Mouse (Mus musculus) mouse trophoblast stem cell (cell line): Measurements from ENCODE around the gene Msx2.

ENCODE experiments used
- in situ Hi-C, 2 experiments: fragments of 300-500 bp; cut with MseI, MboI; formaldehyde crosslinking; loops; 2 replicates in 1 of 2; 3 replicates in 1 of 2; pipeline ENCODE4 v1.15.1; 2025

Msx2 gene

DNA sequence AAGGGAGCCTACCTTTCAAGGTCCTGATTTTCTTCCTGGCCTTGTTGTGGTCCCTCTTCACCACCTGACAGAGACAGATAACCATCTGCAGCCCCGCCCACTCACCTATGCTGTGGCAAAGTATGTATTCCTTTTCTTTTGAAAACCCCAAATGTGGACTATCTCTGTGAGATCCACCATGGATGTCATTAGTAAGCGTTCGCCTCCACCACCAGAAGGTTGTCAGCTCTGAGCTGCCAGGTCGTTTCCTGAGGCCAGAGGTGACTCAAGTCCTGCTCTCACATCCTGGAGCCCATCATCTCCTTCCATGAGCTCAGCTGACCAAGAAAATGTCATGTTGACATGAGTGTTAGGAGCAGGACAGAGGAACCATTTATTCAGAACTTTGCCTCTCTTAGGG, 52.1 kb downstream of the Msx2 start:
- in situ Hi-C loops = no loop called here

DNA sequence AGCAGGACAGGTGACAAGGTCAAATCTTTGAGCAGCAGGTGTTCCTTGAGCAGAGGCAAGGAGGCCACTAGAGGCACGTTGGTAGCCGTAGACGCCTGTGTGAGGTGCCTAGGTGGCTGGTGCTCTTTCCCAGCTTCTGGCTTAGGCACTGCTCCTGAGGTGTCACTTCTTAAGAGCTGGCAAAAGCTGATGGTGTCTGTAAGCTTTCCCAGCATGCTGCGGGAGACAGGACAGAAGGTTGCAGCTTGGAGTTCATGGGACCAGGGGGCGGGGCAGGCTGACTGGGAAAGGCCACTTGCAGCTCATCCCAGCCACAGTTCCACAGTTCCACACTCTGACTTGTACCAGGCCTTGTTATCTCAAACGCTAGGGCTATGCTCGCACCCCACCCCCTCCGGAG, 53.2 kb downstream of the Msx2 start:
- in situ Hi-C loops = no loop called here

GRCm38 (mm10) chr13:53417701-53418100, 55.2 kb downstream of the Msx2 start:
- in situ Hi-C loops = no loop called here
